Mouse (Mus musculus): Measurements from ENCODE around the gene Nt5e. TPM values are rescaled to one million over a fixed set of nuclear protein-coding genes. Genes with fewer than 3 reads are reported as not detected.

Gene Nt5e
- total and polyA plus RNA-seq, 2 experiments from 2014 or later: 9.4 to 24.4 TPM

GRCm38 (mm10) chr9:88416752-88417151 is 89.8 kb downstream of the Nt5e start:
- DNase-seq (ENCODE audit: low spot score) (no peak), ATAC-seq (ENCODE audit: insufficient read depth, low read depth) (no peak)
- Histone ChIP-seq H3K4me1 (ENCODE audit: control insufficient read depth, insufficient read depth) (no peaks in the 10 kb centered on the region), H3K9ac (replicated peaks; ENCODE audit: low read depth, low read length) (no peak overlapping the region), H3K27ac (ENCODE audit: low read depth) (no peak overlapping the region), H3K4me2 (ENCODE audit: low read depth, low read length) (no peak overlapping the region), H3K36me3 (replicated peaks; ENCODE audit: control insufficient read depth, insufficient read depth, low read length) (peaks cover 43% of the 10 kb centered on the region), H3K9me3 (replicated peaks; ENCODE audit: control insufficient read depth, low read length) (no peaks in the 10 kb centered on the region), H3K27me3 (ENCODE audit: control insufficient read depth, insufficient read depth, low read length) (no peaks in the 10 kb centered on the region), H3K4me3 (ENCODE audit: low read depth, low read length) (no peak overlapping the region)
- no peak for TF ChIP-seq EP300 (IDR thresholded peaks at IDR 0.05; ENCODE audit: low read depth)
- no peak for TF ChIP-seq CTCF (IDR thresholded peaks at IDR 0.05; ENCODE audit: low read depth)
- whole genome bisulfite sequencing: 71% methylated on average over 1 of the region's 1 CpGs

Other genes starting within 250 kb of the Nt5e start
- gene Snx14, start 111.8 kb downstream of the Nt5e start, total RNA-seq (2014; rRNA removed; ENCODE audit: low replicate concordance): 21.1 and 21.9 TPM in 2 replicates
- 21.7 and 22.7 TPM in 2 replicates for gene Snx14, start 111.8 kb downstream of the Nt5e start, polyA plus RNA-seq (2015; fragmentation: Nextera tagmentation; extraction: Ambion mirVana)
- gene Gm20537, start 129.4 kb downstream of the Nt5e start, total RNA-seq (2014; rRNA removed; ENCODE audit: low replicate concordance): not detected in 2 replicates
- 0.34 TPM in 1 of 2 replicates, not detected in the other for gene Gm20537, start 129.4 kb downstream of the Nt5e start, polyA plus RNA-seq (2015; fragmentation: Nextera tagmentation; extraction: Ambion mirVana)
- gene Syncrip, start 155.4 kb downstream of the Nt5e start, total RNA-seq (2014; rRNA removed; ENCODE audit: low replicate concordance): 21.6 and 32.1 TPM in 2 replicates
- gene Syncrip, start 155.4 kb downstream of the Nt5e start, polyA plus RNA-seq (2015; fragmentation: Nextera tagmentation; extraction: Ambion mirVana): 34.2 and 41.4 TPM in 2 replicates
- 3.3 and 4.9 TPM in 2 replicates for gene Zfp949, start 220.8 kb downstream of the Nt5e start, total RNA-seq (2014; rRNA removed; ENCODE audit: low replicate concordance)
- gene Zfp949, start 220.8 kb downstream of the Nt5e start, polyA plus RNA-seq (2015; fragmentation: Nextera tagmentation; extraction: Ambion mirVana): 5.6 and 8.3 TPM in 2 replicates